Mouse (Mus musculus): Measurements from ENCODE around the gene Tmem176a.

- TF ChIP-seq CTCF (IDR thresholded peaks at IDR 0.05; ENCODE audit: borderline replicate concordance, insufficient read depth, low read depth, low read length) (no peak), POLR2A (IDR thresholded peaks at IDR 0.05; ENCODE audit: borderline replicate concordance, insufficient read depth, low read length) (no peak)
These were observed 1.6 kb downstream of the Tmem176a start for GRCm38 (mm10) chr6:48842111-48842842.

All from cerebellum, adult 2 months (tissue).